Mouse (Mus musculus): Measurements from ENCODE around the gene Ifi35. TPM values are rescaled to one million over a fixed set of nuclear protein-coding genes. Genes with fewer than 3 reads are reported as not detected.
"Not testable (repeated sequence)": the region's sequence is repeated elsewhere in the genome, so short reads cannot be mapped to it uniquely, and the experiment has no call there.

Gene Ifi35
- total RNA-seq, 2 experiments from 2014 or later, result 12.0 to 13.1 TPM

- no peak for DNase-seq
These were observed 692 bp downstream of the Ifi35 start for GRCm38 (mm10) chr11:101448899-101449298.

GRCm38 (mm10) chr11:101449596-101449995 lies 1.4 kb downstream of the Ifi35 start:
- DNase-seq, result not testable (repeated sequence)

GRCm38 (mm10) chr11:101450394-101450793 lies 2.2 kb downstream of the Ifi35 start:
- no peak for DNase-seq

GRCm38 (mm10) chr11:101451536-101451935 lies 3.3 kb downstream of the Ifi35 start:
- DNase-seq, result no peak

- DNase-seq, result no peak
These were observed 4.0 kb downstream of the Ifi35 start for GRCm38 (mm10) chr11:101452093-101452774.

- no peak for DNase-seq
These were observed 6.5 kb downstream of the Ifi35 start for GRCm38 (mm10) chr11:101454702-101455101.

GRCm38 (mm10) chr11:101455627-101456026 lies 7.4 kb downstream of the Ifi35 start:
- DNase-seq, result no peak

DNA sequence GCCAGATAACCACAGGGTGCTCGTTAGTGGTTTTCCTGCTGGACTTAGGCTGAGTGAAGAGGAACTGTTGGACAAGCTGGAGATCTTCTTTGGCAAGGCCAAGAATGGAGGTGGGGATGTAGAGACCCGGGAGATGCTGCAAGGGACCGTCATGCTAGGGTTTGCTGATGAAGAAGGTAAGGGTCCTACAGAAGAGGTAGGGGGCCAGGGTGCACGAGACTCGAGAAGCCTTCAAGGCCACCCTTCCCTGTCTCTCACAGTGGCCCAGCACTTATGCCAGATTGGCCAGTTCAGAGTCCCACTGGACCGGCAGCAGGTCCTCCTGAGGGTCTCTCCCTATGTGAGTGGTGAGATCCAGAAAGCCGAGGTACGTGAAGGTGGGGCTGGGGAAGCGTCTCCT lies 9.4 kb downstream of the Ifi35 start:
- no peak for DNase-seq

DNA sequence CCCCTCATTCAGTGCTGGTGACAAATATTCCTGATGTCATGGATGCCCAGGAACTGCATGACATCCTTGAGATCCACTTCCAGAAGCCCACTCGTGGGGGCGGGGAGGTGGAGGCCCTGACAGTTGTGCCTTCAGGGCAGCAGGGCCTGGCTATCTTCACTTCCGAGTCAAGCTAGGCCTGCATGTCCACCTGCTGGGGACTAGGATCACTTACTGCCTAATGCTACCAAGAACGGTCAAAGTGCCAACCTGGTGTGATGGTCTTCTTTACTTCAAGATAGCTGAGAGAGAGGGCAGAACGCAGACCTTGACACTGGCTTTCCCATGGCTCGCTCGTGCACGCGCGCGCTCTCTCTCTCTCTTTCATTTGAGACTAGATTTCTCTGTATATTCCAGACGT lies 10.0 kb downstream of the Ifi35 start:
- DNase-seq, result no peak

- DNase-seq, result no peak
These were observed 11.5 kb downstream of the Ifi35 start for GRCm38 (mm10) chr11:101459716-101460115.

DNA sequence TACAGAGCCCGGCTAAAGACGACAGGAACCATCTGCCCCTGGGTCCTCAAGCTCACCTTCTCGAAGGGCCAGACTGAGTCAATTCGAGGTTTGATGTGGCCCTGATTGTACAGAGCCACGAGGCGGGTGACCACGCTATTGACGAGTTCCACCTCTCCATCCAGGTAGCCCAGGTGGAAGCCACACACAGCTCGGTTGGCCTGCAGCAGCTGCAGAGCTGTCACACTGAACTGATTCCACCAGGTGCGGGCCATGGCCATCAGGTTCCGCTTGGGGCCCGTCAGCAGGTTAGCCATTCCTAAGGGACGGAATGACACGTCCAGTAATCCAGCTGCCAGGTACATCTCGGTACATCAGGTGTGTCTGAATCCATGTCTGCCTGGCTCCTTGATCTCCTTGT lies 12.1 kb downstream of the Ifi35 start:
- no peak for DNase-seq

- DNase-seq, result no peak
These were observed 13.9 kb downstream of the Ifi35 start for GRCm38 (mm10) chr11:101462141-101462540.

DNA sequence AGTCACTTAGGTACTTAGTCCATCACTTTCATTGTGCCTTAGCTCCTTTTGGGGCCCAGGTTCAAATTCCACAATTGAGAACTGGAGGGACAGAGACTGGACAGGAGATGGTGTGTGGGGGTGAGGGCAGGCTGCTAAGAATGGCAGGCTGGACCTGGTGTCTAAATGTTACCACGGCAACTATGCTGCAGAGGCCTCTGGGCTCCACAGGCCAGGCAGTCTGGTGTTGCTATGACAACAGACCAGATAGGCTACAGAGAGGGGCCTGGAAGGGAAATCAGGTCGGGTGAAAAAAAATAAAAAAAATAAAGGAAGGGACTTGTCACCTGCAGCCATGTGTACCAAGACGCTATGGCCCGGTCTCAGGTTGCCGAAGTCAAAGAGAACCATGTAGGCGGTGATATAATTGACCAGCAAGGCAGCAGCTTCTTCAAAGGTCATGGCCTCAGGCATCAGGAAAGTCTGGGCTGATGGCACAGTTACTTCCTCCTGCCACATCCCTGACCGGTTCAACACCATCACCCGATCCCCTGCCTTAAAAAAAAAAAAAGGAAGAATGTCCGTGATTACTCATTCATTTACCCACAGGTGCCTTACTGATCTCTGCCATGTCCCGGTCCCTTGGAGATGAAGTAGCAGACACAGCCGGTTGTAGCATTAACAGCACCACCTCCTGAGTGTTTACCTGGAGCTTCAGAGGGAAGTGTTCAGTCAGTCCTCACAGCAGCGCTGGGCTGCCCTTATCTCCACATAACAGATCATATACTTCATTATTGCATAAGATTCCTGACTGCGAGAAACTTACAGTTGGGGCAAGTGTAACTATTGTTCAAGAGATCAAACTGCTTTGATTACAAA lies 14.6 kb downstream of the Ifi35 start:
- no peak for DNase-seq

DNA sequence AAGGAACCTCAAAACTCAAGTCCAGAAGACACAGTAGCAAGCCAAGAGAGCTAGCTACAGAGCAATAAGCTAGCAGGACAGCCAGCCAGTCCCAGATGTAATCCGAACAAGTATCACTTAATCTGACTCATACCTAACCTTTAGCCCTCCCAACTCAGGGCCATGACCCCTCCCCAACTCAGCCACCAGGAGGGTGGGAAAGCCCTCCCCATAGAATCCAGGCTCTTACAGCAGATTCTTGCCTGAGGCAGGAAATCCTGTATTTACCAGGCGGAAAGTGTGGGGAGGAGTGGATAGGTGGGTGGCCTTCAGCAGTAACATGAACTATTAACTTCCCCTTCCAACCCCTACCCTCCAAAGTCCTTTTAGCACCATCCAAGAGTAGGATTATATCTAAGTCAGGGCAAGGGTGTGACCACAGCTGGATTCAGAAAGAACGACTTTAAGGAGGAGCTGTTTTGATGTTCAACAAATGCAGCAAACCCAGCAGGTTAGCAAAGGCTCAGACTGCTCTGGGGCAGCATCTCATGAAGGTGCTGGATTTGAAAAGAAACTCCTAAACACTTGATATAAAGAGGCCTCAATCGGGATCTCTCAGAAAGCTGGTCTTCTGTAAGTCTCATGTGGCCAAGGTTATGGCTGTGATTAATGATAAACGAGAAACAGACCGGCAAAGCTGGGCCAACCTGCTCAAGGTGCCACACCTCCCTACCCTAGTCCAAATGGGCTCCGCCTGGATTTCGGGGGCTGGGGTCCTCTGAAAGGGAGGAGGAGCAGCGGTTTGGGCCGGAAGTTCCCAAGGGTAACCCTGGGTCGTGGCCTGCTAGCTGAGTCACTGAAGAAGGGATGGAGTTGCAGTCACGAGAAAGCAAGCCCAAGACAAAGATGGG lies 16.2 kb downstream of the Ifi35 start, which contains the start of gene Rnd2:
TSS of gene Rnd2 (plus strand) at position 789 of the 890 bp plus-strand sequence.
- DNase-seq, result no peak

DNA sequence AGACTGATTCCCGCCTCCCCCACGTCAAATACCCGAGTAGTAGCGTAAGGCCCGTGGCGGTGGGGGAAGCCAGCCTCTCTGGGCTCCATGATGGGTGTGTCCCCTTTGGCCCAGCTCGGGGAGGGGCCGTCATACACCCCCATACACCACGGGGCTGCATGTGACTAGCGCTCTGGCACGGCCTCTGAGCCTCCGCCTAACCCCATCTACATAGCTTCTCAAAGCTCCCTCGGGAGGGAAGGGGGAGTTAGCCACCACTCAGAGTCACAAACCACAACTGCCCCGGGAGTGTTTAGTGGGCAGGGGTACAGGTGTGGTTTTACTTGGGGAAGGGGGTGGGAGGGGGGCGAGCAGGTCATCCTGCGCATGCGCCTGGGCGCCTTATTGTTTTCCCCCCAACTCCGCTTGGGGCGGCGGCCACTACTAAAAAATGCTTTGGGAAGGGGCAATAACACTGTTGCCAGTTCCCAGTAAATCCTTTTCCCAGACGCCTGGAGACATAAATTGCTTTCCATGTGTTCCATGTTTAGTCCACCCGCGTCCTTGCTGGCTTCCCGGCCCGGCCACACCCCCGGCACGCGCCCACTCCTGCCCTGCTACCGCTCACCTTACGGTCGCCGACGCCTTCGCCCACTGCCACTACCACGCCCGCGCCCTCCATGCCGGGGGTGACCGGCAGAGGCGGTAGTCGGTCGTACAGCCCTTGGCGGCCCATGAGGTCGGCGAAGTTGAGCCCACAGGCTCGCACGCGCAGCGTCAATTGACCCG lies 17.1 kb downstream of the Ifi35 start:
- peak; percentile 77 for DNase-seq

DNA sequence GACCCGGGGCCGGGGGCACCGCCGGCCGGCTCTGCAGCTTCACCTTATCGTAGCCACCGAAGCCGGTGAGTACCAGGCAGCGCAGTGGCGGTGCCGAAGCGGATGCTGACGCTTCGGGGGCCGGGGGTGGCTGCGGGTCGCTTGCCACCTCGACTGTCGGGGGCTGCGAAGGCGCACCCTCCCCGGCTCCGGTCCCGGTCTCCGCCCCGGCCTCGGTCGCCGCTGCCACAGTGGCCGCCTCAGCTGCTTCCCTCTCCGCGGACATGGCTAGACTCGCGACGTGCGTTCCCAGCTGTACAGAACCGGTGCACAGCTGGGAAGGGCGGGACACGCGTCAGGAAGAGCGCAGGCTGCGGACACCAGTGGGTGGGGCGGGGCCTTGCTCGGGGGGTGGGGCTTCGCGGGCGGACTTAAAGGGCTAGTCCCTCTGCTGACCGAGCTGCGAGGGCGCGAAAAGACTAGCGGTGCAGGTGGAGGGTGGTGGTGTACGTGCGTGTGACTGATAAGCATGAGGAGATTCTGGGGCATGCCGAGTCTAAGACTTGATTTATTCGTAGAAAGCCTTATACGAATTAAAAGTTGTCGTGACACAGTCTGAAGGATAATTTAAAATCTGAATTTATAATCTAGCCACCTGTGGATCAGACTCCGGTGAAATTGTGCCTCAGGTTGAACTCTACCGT lies 17.8 kb downstream of the Ifi35 start, which contains the start of gene Vat1:
TSS of gene Vat1 (minus strand) at position 362 of the 683 bp plus-strand sequence.
- DNase-seq, result peak; percentile 76

GRCm38 (mm10) chr11:101466552-101466950 lies 18.3 kb downstream of the Ifi35 start:
- not testable (repeated sequence) for DNase-seq

DNA sequence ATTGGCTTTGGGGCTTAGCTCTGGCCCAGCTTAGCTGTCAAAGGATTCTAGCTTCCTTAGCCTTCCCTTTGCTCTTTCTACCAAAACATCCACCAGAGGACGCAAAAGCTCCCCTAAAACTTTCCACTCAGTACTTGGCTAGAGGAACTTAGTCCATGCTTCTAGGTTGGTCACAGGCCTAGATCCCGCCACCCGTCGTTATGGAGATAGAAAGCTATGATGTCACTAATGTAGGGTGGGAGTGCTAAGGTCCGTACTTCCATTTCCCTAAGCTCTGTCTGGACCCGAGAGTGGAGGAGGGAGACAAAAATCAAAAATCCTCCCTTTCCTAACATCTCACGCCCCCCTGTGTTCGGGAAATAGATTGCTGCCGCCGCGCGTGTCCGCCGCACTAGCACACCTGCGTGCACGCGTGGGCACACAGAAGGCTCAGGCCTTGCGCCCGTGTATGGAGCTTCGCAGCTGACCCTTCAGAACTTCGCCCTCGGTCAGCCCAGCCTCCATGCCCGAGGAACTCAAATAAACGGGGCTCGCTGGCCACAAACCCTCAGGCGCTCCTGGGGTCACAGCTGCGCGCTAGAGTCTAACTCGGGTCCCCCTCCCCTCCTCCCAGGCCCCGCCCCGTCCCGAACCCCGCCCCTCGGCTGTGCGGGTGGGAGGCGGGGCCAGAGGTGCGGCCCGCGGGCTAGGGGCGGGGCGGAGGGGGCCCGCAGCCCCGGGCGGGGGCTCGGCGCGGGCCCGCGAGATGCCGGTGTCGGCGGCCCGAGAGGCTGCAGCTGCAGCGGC lies 19.5 kb downstream of the Ifi35 start:
- peak; percentile 72 for DNase-seq

DNA sequence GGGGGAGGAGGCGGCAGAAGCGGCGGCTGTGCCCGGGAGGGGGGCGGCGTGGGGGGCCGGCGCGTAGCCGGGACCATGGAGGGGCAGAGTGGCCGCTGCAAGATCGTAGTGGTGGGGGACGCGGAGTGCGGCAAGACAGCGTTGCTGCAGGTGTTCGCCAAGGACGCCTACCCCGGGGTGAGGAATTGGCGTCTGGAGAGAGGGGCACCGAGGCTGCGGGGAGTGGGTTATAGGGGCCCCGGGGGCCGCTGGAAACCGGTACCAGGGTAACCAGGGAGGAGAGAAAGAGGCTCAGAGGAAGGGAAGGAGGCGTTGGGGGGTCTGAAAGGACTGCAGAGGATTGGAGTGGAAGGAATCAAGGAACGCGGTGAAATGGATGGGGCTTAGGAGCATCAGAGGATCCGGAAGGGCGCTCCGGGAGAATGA lies 20.1 kb downstream of the Ifi35 start:
- DNase-seq, result no peak

GRCm38 (mm10) chr11:101468731-101469130 lies 20.5 kb downstream of the Ifi35 start:
- no peak for DNase-seq
